Mouse (Mus musculus) brain, adult 2 months (tissue): ENCODE measurements around the gene Trpm3.

Experiments used
- DNase-seq: peaks from one replicate; pipeline ENCODE4 v3.0.0; 2011; ENCODE audit warnings: low read depth, low spot score

The Trpm3 gene

DNA sequence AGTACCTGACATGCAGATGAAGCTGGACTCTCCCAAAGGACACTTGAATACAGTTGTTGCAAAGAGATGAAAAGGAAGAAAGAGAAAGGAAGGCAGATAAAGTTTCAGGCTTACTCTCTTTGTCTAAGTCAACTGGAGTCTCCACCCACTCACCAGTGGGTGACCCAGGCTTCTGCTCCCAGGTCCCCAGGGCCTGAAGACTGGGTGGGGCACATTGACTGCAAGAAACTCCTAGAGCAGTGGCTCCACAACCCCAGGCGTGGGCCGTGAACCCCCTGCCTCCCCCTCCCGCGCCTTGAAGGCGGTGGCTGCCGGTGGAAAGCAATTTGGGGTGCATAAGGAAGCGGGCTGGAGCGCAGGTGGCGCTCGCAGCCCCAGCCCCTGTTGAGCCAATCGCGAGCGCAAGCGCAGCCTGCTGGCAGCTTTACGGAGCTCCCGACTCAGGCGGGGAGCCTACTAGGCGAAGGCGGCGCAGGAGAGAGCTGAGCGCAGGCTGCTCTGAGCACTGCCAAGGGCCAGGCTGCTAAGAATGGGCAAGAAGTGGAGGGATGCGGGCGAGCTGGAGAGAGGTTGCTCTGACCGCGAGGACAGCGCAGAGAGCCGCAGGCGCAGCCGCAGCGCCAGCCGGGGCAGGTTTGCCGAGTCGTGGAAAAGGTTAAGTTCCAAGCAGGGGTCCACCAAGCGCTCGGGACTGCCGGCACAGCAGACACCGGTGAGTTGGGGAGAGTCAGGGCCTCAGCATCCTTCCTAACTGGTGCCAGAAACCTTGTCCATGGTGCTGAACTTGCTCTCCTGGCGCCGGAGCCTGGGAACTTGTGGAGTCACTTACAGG, at the start of gene Trpm3:
Gene Trpm3 (plus strand): TSS at position 457 of the 832 bp plus-strand sequence.
- peak; percentile 89 for DNase-seq

DNA sequence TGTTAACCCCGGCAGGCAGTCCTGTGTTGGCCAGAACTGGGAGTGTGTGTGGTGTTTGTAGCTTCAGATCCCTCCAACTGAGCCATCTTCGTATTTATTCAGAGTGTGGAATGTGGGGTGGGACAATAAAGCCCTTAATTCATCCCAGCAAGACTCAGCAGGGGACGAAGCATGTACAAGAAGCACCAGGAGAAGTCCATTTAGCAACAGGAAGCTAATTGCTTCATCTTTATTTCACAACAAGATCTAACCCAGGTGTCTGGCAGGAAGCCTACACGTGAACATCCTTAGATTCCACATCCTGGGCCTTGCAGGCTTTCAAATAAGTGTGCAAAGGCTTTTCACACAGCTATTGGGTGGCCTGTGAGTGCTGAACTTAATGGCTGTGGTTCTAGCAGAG, 38.3 kb upstream of the Trpm3 start:
- peak; percentile 12 for DNase-seq

DNA sequence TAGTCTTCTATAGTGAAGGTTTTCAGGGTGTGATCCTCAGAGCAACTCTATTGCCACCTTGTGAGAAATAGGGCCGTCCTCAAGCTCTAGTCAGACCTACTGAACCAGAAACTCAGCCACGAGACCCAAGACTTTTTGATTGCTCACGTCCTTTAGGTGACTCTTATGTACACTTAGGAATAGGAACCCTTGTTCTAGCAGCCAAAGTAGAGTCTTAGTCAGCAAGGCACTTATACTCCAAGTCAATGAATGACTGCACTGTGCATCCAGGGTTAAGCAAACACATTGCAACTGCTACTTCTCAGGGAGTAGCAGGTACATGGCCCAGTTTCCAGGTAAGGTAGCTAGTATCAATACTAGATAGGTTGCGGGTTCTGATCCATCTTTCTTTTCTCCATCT, 35.0 kb upstream of the Trpm3 start:
- DNase-seq = no peak

DNA sequence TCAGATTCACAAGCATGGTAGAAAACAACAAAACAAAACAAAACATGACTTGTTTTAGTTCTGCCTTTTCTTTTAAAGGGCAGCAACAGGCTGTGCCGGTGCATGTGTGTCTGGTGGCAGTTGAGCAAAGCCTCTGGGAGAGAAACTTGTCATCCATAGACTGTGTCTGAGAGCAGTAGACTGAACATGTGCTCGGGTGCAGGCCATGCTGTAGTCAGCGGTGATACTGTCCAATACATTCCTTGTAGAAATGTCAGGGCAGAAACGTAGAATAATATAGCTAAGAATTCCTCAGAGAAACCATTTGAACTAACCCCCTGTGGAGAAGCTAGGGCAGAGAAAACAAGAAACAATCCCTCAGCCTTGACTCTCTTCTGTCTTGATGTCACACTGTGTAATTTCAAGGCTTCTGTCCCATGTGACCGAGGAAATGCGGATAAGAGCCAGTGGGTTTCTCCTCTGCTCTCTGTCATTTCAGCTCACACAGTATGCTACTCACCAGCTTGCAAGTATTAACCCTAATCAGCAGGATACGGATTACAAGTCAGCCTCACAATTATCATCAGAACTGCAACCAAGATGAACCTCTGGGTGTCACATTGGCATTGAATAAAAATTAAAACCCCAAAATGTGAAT, 33.9 kb upstream of the Trpm3 start:
- DNase-seq = no peak

DNA sequence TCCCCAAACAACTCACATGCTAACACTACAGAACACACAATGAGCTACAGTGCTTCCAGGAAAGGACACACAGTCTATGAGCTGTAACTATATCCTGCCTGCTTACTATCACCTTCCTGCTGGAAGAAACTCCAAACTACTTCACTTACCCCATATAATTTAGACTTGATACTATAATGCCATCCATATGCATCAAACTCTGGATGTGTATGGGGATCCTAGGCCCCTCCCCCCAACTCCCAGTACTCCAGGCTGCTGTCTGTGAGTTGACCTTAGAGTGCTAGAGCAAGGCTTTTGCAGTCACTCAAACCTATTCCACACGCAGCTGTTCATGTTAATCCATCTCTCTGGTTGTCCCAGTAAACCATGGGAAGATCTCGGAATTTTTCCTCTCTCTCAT, 33.2 kb upstream of the Trpm3 start:
- DNase-seq = no peak

DNA sequence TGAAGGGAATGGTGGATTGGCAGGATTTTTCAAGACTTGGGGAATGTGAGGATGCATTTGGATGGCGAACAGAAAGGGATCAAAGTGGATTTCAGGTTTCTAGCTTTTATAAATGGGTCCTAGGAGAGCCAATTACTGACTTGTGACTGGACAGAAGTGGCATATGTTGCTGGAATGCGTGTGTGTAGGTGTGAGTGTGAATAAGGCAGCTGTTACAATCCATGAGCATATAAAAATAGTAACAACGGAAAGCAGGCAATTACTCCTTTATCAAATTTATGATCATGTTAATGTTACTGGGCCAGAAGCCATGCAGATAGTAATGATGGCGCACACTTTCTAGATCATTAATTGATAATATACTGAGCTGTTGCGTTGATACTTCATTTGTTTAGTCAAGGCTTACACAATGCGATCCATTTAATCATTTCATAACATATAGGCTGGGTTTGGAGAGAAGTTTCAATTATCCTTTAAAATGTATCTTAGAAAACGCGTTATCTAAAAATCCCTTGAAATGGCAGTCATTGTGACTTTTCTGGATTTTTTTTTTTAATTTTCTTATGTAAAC, 29.9 kb upstream of the Trpm3 start:
- DNase-seq = peak; percentile 16

DNA sequence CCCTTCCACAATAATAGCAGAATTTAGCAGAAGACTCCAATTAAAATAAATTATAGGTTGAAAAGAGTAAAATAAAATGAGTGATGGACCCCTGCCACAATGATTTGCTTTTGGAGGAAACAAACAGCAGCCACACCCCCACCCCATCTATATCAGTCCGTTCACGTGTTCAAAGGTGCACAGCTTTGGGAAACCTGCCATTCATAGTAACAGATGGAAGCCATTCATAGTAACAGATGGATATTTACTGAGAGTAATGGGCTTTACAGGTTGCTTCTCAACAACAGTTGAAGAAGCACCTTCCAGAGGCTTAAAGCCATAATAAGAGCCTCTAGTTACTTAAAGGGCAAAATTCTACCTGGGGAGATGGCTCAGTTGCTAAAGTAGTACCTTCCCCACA, 17.9 kb upstream of the Trpm3 start:
- DNase-seq = no peak

DNA sequence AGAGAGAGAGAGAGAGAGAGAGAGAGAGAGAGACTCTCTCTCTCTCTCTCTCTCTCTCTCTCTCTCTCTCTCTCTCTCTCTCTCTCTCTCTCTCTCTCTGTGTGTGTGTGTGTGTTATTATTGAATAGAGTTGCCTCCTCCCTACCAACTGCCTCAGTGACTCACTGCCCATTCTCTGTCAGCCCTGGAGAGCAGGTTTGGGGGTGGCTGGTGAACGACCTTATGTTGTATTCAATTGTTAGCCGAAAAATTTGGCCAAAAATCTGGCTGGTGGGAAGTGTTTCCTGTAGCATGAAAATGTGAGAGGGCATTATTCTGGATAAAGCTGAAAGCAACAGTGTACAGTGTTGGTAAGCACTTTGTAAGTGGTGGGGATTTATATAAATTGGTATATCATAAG, 17.2 kb upstream of the Trpm3 start:
- peak; percentile 48 for DNase-seq

DNA sequence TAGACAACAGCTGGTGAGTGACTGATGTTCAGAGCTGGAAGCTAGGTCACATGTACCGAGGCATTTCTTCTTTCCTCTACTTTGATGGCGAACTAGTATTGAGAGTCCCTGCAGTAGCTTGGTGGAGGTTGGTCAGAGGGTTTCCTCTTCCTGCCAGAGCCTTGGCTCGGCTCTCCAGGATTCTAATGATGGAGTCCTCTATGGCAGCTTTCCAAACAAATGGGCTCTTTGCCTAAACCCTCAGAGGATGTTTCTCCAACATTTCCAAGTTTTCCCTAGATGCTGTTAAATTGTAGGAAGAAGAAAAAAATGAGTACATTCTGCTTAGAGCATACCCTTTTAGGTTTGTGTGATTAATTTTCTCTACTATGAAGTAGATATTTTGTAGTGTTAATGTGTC, 6.2 kb upstream of the Trpm3 start:
- peak; percentile 35 for DNase-seq

DNA sequence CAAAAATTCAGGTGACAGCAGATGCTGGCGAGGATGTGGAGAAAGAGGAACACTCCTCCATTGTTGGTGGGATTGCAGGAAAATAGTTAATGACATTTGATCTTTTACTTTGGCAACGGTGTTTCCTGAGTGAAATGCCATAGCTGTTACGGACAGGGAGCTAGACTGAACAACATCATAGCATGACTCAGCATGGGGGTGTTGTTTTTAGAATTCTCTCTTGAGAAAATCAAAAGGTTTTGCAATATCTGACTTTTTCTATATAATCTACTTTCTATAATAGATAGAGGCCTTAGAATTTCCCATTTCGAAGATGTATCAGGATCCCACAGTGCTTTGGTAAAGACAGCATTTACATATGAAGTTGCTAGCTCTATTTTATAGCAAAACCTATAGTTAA, 39.7 kb downstream of the Trpm3 start:
- no peak for DNase-seq

DNA sequence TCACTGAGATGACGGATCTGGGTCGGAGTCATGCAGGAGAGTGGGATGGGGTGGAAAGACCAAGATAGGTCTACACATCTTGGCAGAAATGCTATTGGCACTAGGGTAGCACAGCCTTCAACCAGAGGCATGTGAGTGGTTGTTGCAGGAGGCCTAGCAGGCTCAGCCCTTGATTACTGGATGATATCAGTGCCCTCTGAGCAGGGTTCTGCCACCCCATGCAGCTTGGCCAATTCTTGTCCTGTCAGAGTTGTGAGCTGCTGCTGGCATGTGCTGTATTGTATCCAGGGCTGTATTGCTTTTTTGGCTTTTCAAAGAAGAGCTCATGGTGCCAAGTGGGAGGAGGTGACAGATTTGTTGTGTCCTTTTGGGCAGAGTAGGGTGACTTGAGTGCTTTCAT, 40.2 kb downstream of the Trpm3 start:
- DNase-seq = no peak

DNA sequence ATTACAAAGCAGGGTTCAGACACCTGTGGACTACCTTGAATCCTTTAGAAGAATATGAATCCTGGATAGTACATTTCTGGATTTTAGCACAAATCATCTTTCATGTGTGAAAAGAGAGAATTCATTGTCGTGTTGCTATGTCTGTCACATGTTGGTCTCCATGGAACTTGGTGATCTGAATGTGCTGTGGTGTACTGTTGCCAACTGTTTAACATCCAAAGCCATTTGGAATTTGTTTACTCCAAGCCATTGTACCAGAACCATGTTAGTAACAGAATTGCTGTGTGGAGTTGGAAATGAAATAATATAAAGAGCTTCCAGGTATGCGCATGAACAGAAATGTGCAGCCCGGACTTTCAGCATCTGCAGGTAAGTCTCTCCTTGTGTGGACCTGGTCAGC, 41.3 kb downstream of the Trpm3 start:
- peak; percentile 6 for DNase-seq

DNA sequence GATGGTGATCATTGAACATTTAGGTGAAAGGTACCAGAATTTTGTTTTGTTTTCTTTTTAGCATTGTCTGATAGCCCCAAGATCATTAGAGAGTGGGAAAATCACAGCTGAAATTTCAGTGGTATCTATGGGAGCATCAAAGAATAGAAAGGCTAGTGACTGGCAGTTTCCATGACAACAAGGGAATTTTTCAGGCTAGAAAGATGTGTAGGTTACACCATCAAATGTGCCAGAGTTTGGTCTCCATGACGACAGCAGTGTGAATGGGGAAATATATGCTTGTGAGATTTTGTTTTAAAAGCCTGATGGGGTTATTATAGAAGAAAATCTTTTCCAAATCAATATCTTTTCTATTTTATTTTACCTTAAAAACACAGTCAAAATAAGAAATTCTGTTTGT, 50.9 kb downstream of the Trpm3 start:
- peak; percentile 84 for DNase-seq

DNA sequence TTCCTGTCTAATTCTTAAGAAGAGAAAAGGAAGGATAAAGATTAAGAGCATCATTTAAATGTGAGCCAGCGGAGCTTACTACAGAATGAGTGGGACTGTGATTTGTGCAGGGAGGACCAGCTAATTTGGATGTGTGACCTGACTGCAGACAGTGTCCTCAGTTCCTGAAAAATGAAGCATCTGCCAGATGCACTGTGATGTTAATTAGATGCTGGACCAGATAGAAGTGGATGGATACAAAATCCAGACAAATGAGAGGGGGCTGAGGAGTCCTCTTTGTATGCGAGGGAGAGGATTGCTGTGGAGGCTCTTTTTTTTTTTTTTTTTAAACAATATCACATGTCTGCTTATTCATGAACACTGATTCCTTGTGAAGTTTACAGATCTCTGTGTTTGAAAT, 83.7 kb downstream of the Trpm3 start:
- peak; percentile 16 for DNase-seq

DNA sequence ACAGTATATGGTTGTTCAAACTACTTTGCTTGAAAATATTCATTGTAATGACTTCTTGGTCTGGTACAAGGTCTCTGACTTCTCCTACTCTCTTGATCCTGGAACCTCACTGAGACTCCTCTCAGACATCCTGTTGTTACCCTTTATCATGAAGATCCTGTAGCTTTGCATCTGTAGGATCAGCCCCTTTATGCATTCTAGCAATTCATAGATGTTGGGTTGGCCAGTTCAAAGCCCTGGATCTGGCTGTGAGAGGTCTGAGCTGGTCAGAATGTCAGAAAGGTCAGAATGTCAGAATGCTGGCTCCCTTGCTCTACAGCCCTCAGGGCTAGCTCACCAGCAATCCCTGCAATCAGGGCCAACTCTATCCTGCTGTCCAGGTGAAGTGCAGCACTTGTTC, 95.3 kb downstream of the Trpm3 start:
- DNase-seq = no peak

DNA sequence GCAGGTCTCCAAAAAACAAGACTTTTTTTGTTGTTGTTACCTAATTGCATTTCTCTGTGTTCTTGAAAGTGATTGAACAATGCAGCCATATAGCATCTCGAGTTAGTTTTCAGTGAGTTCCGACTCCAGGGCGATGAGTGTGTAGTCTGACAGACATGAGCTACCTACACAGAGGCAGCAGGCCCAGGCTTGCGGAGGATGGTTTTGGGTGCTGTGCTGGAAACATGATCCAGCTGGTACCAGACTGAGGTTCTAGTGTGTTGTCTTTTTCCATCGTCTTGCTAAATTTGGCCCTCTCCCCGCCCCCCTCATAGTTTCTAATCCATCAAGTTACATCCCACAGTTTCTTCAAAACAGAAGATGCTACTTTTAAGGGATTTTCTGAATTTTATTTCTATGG, 110.2 kb downstream of the Trpm3 start:
- peak; percentile 92 for DNase-seq

DNA sequence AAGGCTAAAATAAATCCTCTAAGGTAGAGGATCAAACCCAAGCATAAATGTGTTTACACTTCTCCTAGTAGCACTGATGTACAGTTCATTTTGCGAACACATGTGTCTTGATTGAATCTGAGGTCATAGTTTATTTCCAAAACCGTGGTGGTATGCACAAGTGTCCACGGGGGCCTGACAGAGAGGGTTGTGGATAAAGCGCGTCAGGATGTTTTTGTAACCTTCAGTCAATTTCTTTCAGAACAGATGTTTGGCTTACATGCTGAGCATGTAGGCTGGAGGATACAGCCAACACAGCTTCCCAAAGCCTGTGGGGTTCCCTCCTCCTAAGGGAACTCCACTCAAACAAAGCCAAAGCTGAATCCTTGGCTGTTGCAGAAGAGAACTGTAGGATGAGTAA, 134.1 kb downstream of the Trpm3 start:
- peak; percentile 43 for DNase-seq

DNA sequence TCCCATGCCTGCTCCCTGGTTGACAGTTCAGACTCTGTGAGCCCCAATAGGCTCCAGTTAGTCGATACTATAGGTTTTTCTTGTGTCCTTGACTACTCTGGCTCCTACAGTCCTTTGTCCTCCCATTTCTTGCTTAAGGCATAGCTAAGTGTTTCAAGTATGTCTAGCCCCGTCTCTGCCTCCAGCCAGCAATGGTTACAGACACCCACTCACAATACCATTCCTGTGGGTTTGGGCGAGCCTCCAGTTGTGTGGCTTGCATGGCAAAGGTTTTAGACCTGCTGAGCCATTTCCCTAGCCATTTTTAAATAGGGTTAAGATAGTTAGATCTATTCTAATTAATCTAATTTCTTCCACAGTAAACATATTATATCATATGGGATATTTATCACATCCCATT, 145.8 kb downstream of the Trpm3 start:
- no peak for DNase-seq

DNA sequence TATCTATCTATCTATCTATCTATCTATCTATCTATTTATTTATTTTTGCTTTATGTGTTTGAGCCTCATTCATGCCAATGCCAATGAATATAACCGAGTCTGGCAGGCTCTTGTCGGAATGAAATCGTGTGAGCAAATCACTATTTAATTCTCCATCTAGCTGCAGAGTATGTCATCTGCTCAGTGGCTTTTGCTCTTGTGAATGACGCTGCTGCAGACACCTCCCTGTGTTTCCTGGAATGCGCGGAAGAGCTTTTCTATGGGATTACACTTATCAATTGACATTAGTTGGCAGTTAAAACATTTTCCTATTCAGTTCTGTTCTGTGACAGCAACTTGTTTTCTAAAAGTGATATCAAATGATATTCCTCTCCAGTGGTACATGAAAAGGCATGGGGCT, 153.8 kb downstream of the Trpm3 start:
- no peak for DNase-seq

DNA sequence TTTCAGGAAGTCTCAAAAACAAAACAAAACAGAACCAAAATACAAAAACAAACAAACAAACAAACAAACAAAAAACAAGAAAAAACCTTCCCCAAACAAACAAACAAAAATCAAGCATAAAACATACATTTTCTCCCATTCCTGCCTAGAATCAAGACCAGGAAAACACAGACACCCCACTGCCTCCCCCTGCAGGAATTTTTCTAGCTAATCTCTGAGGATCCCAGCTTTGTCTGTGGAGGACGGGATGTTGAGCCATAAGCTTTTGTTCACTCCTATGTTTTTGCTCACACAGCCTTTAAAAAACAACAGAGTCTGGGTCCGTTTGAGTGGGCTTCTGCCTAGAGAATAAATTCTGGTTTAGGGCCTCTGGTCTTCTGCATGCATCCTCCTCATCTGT, 162.1 kb downstream of the Trpm3 start:
- DNase-seq = peak; percentile 45

DNA sequence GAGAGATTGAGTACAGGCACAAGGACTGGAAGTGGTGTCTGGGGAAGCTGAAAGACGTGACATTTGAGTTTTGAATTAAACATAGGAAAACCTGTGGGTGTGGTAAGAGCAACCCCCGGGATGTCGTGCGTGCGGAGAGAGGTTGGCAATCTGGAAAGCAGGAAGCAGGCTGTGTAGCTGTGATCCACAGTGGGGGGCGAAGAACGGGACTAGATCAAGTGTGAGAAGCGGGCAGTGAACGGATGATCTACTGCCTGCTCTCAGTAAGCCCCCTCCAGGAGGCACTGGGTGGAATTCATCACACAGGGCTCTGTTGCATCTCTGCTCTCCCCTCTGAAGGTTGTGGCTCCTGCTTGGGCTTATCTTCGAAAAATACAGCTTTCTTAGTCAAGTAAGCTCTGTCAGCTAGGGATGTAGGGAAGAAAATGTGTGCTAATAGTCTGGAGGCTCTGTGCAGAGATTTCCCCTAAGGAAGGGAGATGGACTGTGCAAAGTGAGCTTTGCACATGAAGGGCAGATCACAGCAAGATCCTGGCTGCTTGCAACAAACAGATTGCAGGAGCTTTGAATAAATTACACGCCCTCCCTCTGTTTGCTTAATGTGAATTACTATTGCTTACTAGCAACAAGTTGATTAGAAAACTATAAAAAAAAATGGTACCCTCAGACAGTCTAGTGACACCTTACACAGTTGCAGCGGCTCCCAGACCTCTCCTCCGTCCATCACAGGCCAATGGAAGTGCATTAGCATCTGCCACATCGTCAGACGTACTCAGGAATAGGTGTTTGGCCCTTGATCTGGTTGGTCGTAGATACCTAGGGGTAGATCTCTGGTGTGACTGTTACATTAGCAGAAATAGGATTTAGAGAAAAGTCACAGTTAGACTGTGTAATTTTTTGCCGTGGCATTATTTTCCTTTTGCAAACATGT, 164.4 kb downstream of the Trpm3 start:
- DNase-seq = peak; percentile 94
